Mouse (Mus musculus) heart, adult 11 months (tissue): Measurements from ENCODE around the gene Oit1.

Source experiments
- DNase-seq: peaks from one replicate; pipeline ENCODE4 v3.0.0; 2022

Gene Oit1

GRCm38 (mm10) chr14:8334511-8334910 is 44.0 kb downstream of the Oit1 start:
- DNase-seq: no peak

GRCm38 (mm10) chr14:8332314-8333252 is 46.0 kb downstream of the Oit1 start:
- no peak for DNase-seq

GRCm38 (mm10) chr14:8331307-8331905 is 47.1 kb downstream of the Oit1 start:
- peak; percentile 95 for DNase-seq

GRCm38 (mm10) chr14:8330390-8330789 is 48.2 kb downstream of the Oit1 start:
- DNase-seq: peak; percentile 79

- DNase-seq: peak; percentile 91
Observed at GRCm38 (mm10) chr14:8329552-8329951, 49.0 kb downstream of the Oit1 start.

GRCm38 (mm10) chr14:8327371-8327770 is 51.2 kb downstream of the Oit1 start:
- DNase-seq: peak; percentile 90

- peak; percentile 90 for DNase-seq
Observed at GRCm38 (mm10) chr14:8326961-8327360, 51.6 kb downstream of the Oit1 start.

- no peak for DNase-seq
Observed at GRCm38 (mm10) chr14:8325746-8326145, 52.8 kb downstream of the Oit1 start.

- no peak for DNase-seq
Observed at GRCm38 (mm10) chr14:8320528-8320927, 58.0 kb downstream of the Oit1 start.

GRCm38 (mm10) chr14:8317194-8318097 is 61.1 kb downstream of the Oit1 start, which contains the start of gene Fam107a:
Fam107a (minus strand) TSS chr14:8318023.
- DNase-seq: no peak

GRCm38 (mm10) chr14:8316366-8317193 is 62.0 kb downstream of the Oit1 start:
- no peak for DNase-seq

- DNase-seq: no peak
Observed at GRCm38 (mm10) chr14:8315169-8315568, 63.4 kb downstream of the Oit1 start.

- no peak for DNase-seq
Observed at GRCm38 (mm10) chr14:8314536-8314935, 64.0 kb downstream of the Oit1 start.

GRCm38 (mm10) chr14:8313877-8314276 is 64.7 kb downstream of the Oit1 start:
- DNase-seq: peak; percentile 91

- peak; percentile 97 for DNase-seq
Observed at GRCm38 (mm10) chr14:8309621-8310141, 68.9 kb downstream of the Oit1 start.

- no peak for DNase-seq
Observed at GRCm38 (mm10) chr14:8308650-8309049, 69.9 kb downstream of the Oit1 start.

- no peak for DNase-seq
Observed at GRCm38 (mm10) chr14:8306884-8307283, 71.7 kb downstream of the Oit1 start.

GRCm38 (mm10) chr14:8305014-8305413 is 73.5 kb downstream of the Oit1 start:
- DNase-seq: peak; percentile 91

- DNase-seq: no peak
Observed at GRCm38 (mm10) chr14:8304082-8304481, 74.5 kb downstream of the Oit1 start.

- no peak for DNase-seq
Observed at GRCm38 (mm10) chr14:8302687-8303086, 75.9 kb downstream of the Oit1 start.

- no peak for DNase-seq
Observed at GRCm38 (mm10) chr14:8300281-8300680, 78.3 kb downstream of the Oit1 start.
